Mouse (Mus musculus): Measurements from ENCODE around the gene Gcc1.

The Gcc1 gene

DNA sequence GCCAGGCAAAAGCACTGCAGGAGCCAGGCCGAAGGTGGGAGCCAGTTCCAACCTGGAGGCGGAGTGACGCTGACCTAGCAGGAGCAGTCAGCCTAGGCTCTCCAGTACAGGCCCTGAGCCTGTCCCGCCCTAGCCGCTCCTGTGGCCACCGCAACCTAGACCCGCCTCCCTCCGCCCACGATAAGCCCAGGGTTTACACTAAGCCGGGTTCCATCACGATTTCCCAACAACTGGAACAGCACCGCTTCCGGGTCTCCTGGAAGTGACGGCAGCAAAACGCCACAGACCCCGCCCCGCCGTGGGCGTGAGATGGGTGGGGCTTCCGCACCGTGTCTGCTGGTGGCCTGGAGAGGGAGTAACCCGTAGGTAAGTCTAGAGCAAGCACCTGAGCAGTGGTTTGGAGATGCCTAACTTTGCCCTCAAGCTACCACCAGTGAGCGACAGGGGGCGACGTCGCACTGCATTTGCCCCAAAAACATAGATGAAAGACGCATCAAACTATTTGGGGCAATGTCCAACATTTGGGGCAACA, 6.7 kb downstream of the Gcc1 start:
- peak; percentile 93 for DNase-seq (ENCODE audit: low spot score)

DNA sequence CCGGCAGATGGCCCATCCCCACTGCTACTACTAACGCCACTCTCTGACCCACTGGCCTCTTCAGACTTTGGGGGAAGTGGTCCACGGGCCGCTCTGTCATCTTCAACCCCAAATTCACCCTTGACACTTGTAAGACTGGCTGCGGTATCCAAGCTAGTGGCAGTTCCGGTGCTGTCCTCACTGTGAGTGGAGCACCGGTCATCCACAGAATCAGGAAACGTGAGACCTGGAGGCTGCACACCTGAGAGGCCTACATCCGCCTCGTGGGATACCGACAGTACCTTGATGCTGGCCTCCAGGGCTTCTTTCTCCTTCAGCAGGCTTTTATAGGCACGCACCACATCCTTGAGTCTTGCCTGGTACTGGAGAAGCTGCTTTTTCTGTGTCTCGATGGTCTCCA, 7.3 kb downstream of the Gcc1 start:
- no peak for DNase-seq (ENCODE audit: low spot score)

GRCm38 (mm10) chr6:28420361-28420760, 7.8 kb downstream of the Gcc1 start:
- DNase-seq (ENCODE audit: low spot score), result no peak

GRCm38 (mm10) chr6:28419673-28420072, 8.5 kb downstream of the Gcc1 start:
- DNase-seq (ENCODE audit: low spot score), result no peak

- no peak for DNase-seq (ENCODE audit: low spot score)
These were observed 9.7 kb downstream of the Gcc1 start for GRCm38 (mm10) chr6:28418449-28418848.

GRCm38 (mm10) chr6:28416981-28417380, 11.2 kb downstream of the Gcc1 start:
- no peak for DNase-seq (ENCODE audit: low spot score)

DNA sequence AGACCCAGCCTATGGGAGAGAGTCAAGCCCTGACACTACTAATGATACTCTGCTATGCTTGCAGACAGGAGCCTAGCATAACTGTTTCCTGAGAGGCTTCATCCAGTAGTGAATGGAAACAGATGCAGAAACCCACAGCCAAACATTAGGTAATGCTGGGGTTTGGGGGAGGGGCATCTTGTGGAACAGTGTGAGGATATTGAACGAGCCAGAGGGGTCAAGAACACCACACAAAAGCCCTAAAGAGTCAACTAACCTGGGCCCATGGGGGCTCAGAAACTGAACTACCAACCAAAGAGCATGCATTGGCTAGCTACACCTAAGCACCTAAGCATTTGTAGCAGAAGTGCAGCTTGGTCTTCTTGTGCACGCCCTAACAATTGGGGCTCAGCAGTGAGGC, 17.0 kb downstream of the Gcc1 start:
- DNase-seq (ENCODE audit: low spot score), result no peak

DNA sequence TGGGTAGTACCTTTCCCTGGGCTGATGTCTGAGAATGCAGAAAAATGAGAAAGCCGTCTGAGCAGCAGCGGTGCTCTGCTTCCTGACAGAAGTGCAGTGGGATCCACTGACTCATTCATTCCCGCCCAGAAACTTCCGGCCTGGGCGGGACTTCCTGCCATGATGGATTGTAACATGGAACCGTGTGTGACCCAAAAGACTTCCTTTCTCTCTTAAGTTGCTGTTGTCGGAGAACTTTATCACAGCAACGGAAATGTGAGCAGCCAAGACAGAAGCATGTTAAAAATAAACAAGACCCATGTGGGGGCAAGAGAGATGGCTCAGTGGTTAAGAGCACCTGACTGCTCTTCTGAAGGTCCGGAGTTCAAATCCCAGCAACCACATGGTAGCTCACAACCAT, 18.1 kb downstream of the Gcc1 start:
- no peak for DNase-seq (ENCODE audit: low spot score)

- DNase-seq (ENCODE audit: low spot score), result no peak
These were observed 28.4 kb downstream of the Gcc1 start for GRCm38 (mm10) chr6:28399791-28400190.

- no peak for DNase-seq (ENCODE audit: low spot score)
These were observed 29.5 kb downstream of the Gcc1 start for GRCm38 (mm10) chr6:28398726-28399125.

DNA sequence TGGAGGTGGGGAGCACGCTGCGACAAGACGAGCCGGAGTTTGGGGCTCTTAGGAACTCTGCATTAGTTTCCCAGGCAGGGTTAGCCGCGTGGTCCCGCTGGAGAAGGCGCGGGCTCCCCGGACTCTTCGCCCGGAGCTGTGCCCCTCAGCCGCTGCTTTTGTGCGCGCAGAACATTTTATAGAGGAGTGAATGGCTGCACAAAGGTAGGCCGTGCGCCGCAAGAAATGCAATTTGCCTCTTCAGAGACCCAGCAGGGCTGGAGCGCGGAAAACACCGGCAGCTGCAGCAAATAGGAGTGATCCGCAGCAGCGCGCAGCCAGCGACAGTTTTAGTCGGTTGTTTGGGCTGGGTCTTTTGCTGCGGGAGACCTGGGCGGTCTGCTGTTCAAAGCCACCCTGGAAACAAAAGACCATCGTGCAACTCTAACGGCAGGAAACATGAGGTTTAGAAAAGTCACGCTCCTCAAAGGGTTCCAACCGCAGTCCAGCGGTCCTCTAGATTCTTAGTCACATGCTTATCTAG, 30.4 kb downstream of the Gcc1 start, which contains the start of gene Zfp800:
Gene Zfp800, minus strand, starts transcription at position 325 of the 523 bp plus-strand sequence.
- DNase-seq (ENCODE audit: low spot score), result peak; percentile 71

GRCm38 (mm10) chr6:28396853-28397457, 31.2 kb downstream of the Gcc1 start:
- peak; percentile 74 for DNase-seq (ENCODE audit: low spot score)

GRCm38 (mm10) chr6:28396051-28396852, 31.9 kb downstream of the Gcc1 start:
- DNase-seq (ENCODE audit: low spot score), result peak; percentile 53

- DNase-seq (ENCODE audit: low spot score), result no peak
These were observed 39.2 kb downstream of the Gcc1 start for GRCm38 (mm10) chr6:28389038-28389437.

DNA sequence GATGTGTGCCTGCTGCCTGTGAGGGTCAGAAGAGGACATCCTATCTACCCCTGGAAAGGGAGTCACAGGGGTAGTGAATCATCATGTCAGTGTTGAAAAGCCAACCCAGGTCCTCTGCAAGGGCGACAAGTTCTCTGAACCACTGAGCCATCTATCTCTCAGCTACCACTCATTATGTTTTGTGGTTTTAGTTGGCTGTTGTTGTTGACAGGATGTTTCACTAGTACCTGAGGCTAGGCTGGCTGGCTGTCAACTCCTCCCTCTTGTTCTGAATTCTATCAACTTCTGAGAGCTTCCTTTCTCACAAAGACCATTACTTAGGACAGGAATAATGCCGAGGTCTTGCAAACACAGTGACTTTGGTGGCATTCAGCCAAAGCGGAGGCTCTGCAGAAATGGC, 43.0 kb downstream of the Gcc1 start:
- no peak for DNase-seq (ENCODE audit: low spot score)

- DNase-seq (ENCODE audit: low spot score), result no peak
These were observed 46.2 kb downstream of the Gcc1 start for GRCm38 (mm10) chr6:28381983-28382382.

GRCm38 (mm10) chr6:28369966-28370683, 58.1 kb downstream of the Gcc1 start:
- DNase-seq (ENCODE audit: low spot score), result no peak

- no peak for DNase-seq (ENCODE audit: low spot score)
These were observed 60.6 kb downstream of the Gcc1 start for GRCm38 (mm10) chr6:28367575-28367974.
